Mouse (Mus musculus) small intestine, adult 2 months (tissue): Measurements from ENCODE around the gene Pofut1.

Experiments
- CTCF ChIP-seq: fragments of 200-500 bp; IDR thresholded peaks from 2 replicates; pipeline ENCODE4 v1.5.1; 2012; ENCODE audit warnings: low read depth, mild to moderate bottlenecking, control low read depth, inconsistent platforms, low read length, moderate library complexity, mixed read lengths; ENCODE audit not compliant: insufficient replicate concordance, insufficient read length; ENCODE audit errors: extremely low read depth
- POLR2A ChIP-seq: fragments of 200-500 bp; IDR thresholded peaks from 2 replicates; pipeline ENCODE4 v1.6.1; 2012; ENCODE audit warnings: low read depth, mild to moderate bottlenecking, control low read depth, inconsistent platforms, low read length, moderate library complexity

DNA sequence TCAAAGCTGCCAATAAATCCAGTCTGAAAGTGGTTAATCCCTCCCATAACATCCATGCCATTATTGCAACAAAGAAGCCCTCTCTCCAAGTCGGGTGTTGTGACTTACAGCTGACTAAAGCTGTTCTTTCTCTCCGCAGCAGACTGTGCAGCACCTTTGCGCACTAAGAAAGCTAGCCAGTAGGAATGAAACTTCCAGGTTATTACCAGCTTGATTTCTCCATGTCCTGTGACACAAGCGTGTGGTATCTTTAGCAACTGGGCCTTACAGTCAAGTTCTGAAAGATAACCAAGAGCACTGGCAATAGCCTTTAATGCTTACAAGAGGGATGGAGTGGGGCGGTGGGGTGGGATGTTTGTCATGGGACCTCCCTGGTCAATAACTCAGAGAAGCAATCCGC lies 42.6 kb downstream of the Pofut1 start:
- no peak for TF ChIP-seq POLR2A
- TF ChIP-seq CTCF, result no peak
